Mouse (Mus musculus): ENCODE measurements around the gene Gm48551. TPM values are rescaled to one million over a fixed set of nuclear protein-coding genes. Genes with fewer than 3 reads are reported as not detected.

The Gm48551 gene
- polyA plus RNA-seq, 1 experiment from 2014 or later = 1.9 TPM

DNA sequence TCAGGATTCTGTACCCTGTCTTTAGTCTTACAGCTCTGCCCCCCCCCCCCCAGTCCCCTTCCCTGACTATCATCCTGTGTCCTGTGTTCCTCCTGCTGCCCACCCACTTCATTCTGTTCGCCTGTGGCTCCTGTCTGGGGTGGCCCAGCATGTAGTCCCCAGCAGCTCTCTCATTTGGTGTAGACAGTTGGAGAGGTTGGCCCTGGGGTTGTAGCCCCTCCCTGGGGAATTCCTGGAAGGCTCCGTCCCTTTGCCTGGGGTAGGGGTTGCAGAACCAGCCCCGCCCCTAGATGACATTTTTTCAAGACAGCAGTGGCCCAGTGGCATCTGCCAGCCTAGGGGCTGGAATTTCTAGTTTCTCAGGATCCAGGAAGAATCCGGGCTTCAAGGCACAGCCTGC, 26.1 kb upstream of the Gm48551 start:
- peaks cover 59% of the 10 kb centered on the region for H3K4me1 ChIP-seq (replicated peaks)
- ATAC-seq (ENCODE audit: insufficient number of reproducible peaks, low FRiP score) = no peak
- H3K9ac ChIP-seq = peak overlapping the region; percentile 85
- 19% methylated on average over 4 of the region's 4 CpGs for whole genome bisulfite sequencing
- H3K4me2 ChIP-seq = peak overlapping the region; percentile 93
- peaks cover 5% of the 10 kb centered on the region; the same call in 1 of the 2 replicates for H3K27me3 ChIP-seq (replicated peaks)
- H3K27ac ChIP-seq (ENCODE audit: poor library complexity, severe bottlenecking) = peak overlapping the region; percentile 35; the same call in 1 of the 2 replicates
- peak overlapping the region; percentile 81 for H3K4me3 ChIP-seq
- H3K36me3 ChIP-seq = peaks cover 19% of the 10 kb centered on the region; the same call in 1 of the 2 replicates
- H3K9me3 ChIP-seq (replicated peaks) = no peaks in the 10 kb centered on the region

DNA sequence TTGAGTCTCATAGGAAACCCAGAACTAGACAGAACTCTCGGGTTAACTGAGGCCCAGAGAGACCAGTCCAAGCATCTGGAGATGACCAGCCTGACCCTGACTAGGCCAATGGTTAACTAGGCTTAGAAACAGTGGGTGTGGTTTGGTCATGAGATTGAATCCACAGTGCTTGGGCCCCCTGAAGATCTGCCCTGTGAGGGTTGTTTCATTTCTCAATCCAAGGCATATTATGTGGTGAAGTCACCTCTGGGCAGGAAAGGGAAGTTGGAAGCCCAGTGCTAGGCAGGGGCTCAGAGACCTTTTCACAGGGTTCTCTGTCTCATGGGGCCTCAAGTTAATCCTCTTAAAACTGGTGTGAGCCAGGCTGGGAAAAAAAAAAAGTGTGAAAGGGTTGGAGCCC, 25.4 kb upstream of the Gm48551 start:
- Histone ChIP-seq H3K9me3 (replicated peaks) (no peaks in the 10 kb centered on the region), H3K4me3 (peak overlapping the region; percentile 81), H3K27me3 (replicated peaks) (peaks cover 5% of the 10 kb centered on the region; the same call in 1 of the 2 replicates), H3K36me3 (peaks cover 19% of the 10 kb centered on the region; the same call in 1 of the 2 replicates), H3K4me1 (replicated peaks) (peaks cover 65% of the 10 kb centered on the region), H3K9ac (peak overlapping the region; percentile 85), H3K4me2 (peak overlapping the region; percentile 93), H3K27ac (ENCODE audit: poor library complexity, severe bottlenecking) (no peak overlapping the region)
- WGBS = 47% methylated on average over 1 of the region's 1 CpGs
- no peak for ATAC-seq (ENCODE audit: insufficient number of reproducible peaks, low FRiP score)

GRCm38 (mm10) chr10:81360721-81361120, 23.5 kb upstream of the Gm48551 start:
- no peak for ATAC-seq (ENCODE audit: insufficient number of reproducible peaks, low FRiP score)
- H3K36me3 ChIP-seq = peaks cover 19% of the 10 kb centered on the region; the same call in 1 of the 2 replicates
- peak overlapping the region; percentile 14 for H3K4me2 ChIP-seq
- H3K4me3 ChIP-seq = no peak overlapping the region
- H3K4me1 ChIP-seq (replicated peaks) = peaks cover 84% of the 10 kb centered on the region
- no peak overlapping the region for H3K9ac ChIP-seq
- 63% methylated on average over 8 of the region's 8 CpGs for WGBS
- no peaks in the 10 kb centered on the region for H3K9me3 ChIP-seq (replicated peaks)
- H3K27ac ChIP-seq (ENCODE audit: poor library complexity, severe bottlenecking) = peak overlapping the region; percentile 30; the same call in 1 of the 2 replicates
- peaks cover 5% of the 10 kb centered on the region; the same call in 1 of the 2 replicates for H3K27me3 ChIP-seq (replicated peaks)

DNA sequence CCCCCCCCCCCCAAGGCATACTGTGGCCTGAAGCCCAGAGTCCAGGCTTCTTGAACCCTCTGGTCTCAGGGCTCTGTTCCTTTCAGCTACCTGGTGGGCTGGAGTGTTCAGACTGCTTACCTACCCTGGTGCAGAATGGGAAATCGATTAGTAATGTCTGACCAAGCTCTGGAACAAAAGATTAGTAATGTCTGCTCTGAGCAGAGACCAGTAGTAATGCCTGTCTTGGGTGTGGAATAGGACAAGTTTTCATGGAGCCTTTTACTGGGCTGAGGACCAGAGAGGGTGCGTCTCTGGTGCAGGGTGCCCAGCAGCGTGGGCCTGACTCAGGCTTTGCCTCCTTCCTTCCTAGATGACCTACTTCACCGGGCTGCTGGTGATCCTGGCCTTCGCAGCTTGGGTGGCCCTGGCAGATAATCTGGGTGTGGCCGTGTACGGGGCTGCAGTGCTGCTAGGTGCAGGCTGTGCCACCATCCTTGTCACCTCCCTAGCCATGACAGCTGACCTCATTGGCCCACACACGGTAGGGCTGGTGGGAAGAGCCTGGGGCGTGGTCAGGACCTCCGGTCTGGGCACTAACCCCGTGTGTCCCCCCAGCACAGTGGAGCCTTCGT, 21.8 kb upstream of the Gm48551 start:
- Histone ChIP-seq H3K4me1 (replicated peaks) (peaks cover 87% of the 10 kb centered on the region), H3K36me3 (peaks cover 33% of the 10 kb centered on the region), H3K9me3 (replicated peaks) (no peaks in the 10 kb centered on the region), H3K4me2 (peak overlapping the region; percentile 82), H3K27ac (ENCODE audit: poor library complexity, severe bottlenecking) (peak overlapping the region; percentile 96), H3K4me3 (peak overlapping the region; percentile 49; the same call in 1 of the 2 replicates), H3K27me3 (replicated peaks) (peaks cover 3% of the 10 kb centered on the region; the same call in 1 of the 2 replicates), H3K9ac (peak overlapping the region; percentile 78)
- 48% methylated on average over 12 of the region's 12 CpGs for WGBS
- peak; percentile 58 for ATAC-seq (ENCODE audit: insufficient number of reproducible peaks, low FRiP score)

- Histone ChIP-seq H3K27ac (ENCODE audit: poor library complexity, severe bottlenecking) (peak overlapping the region; percentile 96), H3K4me3 (peak overlapping the region; percentile 49), H3K4me1 (replicated peaks) (peaks cover 77% of the 10 kb centered on the region), H3K4me2 (peak overlapping the region; percentile 82), H3K27me3 (replicated peaks) (peaks cover 3% of the 10 kb centered on the region; the same call in 1 of the 2 replicates), H3K36me3 (peaks cover 45% of the 10 kb centered on the region), H3K9ac (peak overlapping the region; percentile 78), H3K9me3 (replicated peaks) (no peaks in the 10 kb centered on the region)
- 6% methylated on average over 53 of the region's 54 CpGs for WGBS
- ATAC-seq (ENCODE audit: insufficient number of reproducible peaks, low FRiP score) = peak; percentile 67
Observed at GRCm38 (mm10) chr10:81363436-81364346, 20.6 kb upstream of the Gm48551 start.

GRCm38 (mm10) chr10:81364666-81365065, 19.6 kb upstream of the Gm48551 start:
- Histone ChIP-seq H3K9ac (peak overlapping the region; percentile 78), H3K4me1 (replicated peaks) (peaks cover 68% of the 10 kb centered on the region), H3K27me3 (replicated peaks) (peaks cover 3% of the 10 kb centered on the region; the same call in 1 of the 2 replicates), H3K4me2 (peak overlapping the region; percentile 82), H3K36me3 (peaks cover 55% of the 10 kb centered on the region), H3K4me3 (peak overlapping the region; percentile 49), H3K27ac (ENCODE audit: poor library complexity, severe bottlenecking) (no peak overlapping the region), H3K9me3 (replicated peaks) (no peaks in the 10 kb centered on the region)
- no peak; the same call in 1 of the 2 replicates for ATAC-seq (ENCODE audit: insufficient number of reproducible peaks, low FRiP score)
- WGBS = 14% methylated on average over 28 of the region's 28 CpGs

GRCm38 (mm10) chr10:81365073-81365472, 19.2 kb upstream of the Gm48551 start:
- WGBS = 36% methylated on average over 4 of the region's 4 CpGs
- peaks cover 65% of the 10 kb centered on the region for H3K4me1 ChIP-seq (replicated peaks)
- H3K36me3 ChIP-seq = peaks cover 56% of the 10 kb centered on the region
- peak overlapping the region; percentile 78 for H3K9ac ChIP-seq
- 0 out of 2 replicates have a peak overlapping the region, but pooled peaks have one; percentile 16 for H3K27ac ChIP-seq (ENCODE audit: poor library complexity, severe bottlenecking)
- H3K4me2 ChIP-seq = peak overlapping the region; percentile 82
- H3K27me3 ChIP-seq (replicated peaks) = peaks cover 3% of the 10 kb centered on the region; the same call in 1 of the 2 replicates
- H3K4me3 ChIP-seq = peak overlapping the region; percentile 49; the same call in 1 of the 2 replicates
- no peak for ATAC-seq (ENCODE audit: insufficient number of reproducible peaks, low FRiP score)
- no peaks in the 10 kb centered on the region for H3K9me3 ChIP-seq (replicated peaks)

GRCm38 (mm10) chr10:81365672-81366476, 18.4 kb upstream of the Gm48551 start, which contains the start of gene 4930404N11Rik:
Gene 4930404N11Rik (minus strand): TSS chr10:81365816.
- Histone ChIP-seq H3K27me3 (replicated peaks) (peaks cover 3% of the 10 kb centered on the region; the same call in 1 of the 2 replicates), H3K9me3 (replicated peaks) (no peaks in the 10 kb centered on the region), H3K4me2 (peak within 1 kb of the TSS; percentile 82), H3K9ac (peak within 1 kb of the TSS; percentile 78), H3K27ac (ENCODE audit: poor library complexity, severe bottlenecking) (peak within 1 kb of the TSS; percentile 16), H3K4me3 (peak within 1 kb of the TSS; percentile 49), H3K4me1 (replicated peaks) (peaks cover 57% of the 10 kb centered on the region), H3K36me3 (peaks cover 63% of the 10 kb centered on the region)
- peak; percentile 1; the same call in 1 of the 2 replicates for ATAC-seq (ENCODE audit: insufficient number of reproducible peaks, low FRiP score)
- WGBS = 29% methylated on average over 12 of the region's 12 CpGs

DNA sequence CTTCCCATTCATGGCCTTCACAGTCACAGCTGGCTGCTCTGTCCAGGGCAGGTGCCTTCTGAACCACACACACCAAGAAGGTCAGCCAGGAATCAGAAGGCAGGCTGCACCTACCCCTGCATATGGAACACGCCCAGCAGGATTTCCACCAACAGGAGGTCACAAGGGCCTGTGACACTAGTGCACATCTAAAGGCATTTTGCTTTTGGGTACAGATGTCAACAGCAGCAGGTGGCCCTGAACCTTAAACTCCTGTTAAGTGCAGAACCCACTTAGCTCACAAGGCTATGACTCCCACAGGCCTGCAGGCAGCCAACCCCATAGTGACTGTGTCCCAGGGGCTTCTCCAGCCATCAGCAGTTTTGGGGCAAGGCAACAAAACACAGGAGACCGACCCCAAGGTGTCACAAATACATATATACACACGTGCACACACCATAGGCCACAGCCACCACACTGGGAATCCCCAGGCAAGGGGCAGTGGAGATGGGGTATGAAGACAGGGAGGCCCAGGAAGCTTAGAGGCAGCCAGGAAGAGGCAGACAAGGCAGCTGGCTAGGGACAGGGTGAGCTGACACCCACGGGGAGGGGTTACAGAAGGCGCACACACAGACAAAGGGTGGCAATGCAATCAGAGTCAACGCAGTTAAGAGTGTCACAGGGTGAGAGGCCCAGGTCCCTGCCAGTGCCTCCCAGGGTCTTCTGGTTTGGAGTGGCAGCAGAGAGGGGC, 17.6 kb upstream of the Gm48551 start:
- 73% methylated on average over 6 of the region's 6 CpGs for WGBS
- Histone ChIP-seq H3K4me2 (no peak overlapping the region), H3K4me1 (replicated peaks) (peaks cover 52% of the 10 kb centered on the region), H3K4me3 (no peak overlapping the region), H3K27ac (ENCODE audit: poor library complexity, severe bottlenecking) (no peak overlapping the region; the same call in 1 of the 2 replicates), H3K36me3 (peaks cover 67% of the 10 kb centered on the region), H3K9ac (no peak overlapping the region), H3K27me3 (replicated peaks) (peaks cover 3% of the 10 kb centered on the region; the same call in 1 of the 2 replicates), H3K9me3 (replicated peaks) (no peaks in the 10 kb centered on the region)
- no peak for ATAC-seq (ENCODE audit: insufficient number of reproducible peaks, low FRiP score)

- Histone ChIP-seq H3K4me2 (no peak overlapping the region), H3K9me3 (replicated peaks) (no peaks in the 10 kb centered on the region), H3K4me1 (replicated peaks) (peaks cover 47% of the 10 kb centered on the region), H3K36me3 (peaks cover 67% of the 10 kb centered on the region), H3K4me3 (no peak overlapping the region), H3K27ac (ENCODE audit: poor library complexity, severe bottlenecking) (no peak overlapping the region), H3K9ac (no peak overlapping the region), H3K27me3 (replicated peaks) (peaks cover 3% of the 10 kb centered on the region; the same call in 1 of the 2 replicates)
- WGBS = 91% methylated on average over 6 of the region's 6 CpGs
- no peak for ATAC-seq (ENCODE audit: insufficient number of reproducible peaks, low FRiP score)
Observed at GRCm38 (mm10) chr10:81367207-81367495, 17.1 kb upstream of the Gm48551 start.

Data from heart, embryonic 12.5 days (tissue).